Mouse (Mus musculus) C2C12 (cell line): Measurements from ENCODE around the gene Ckap2.

Experiments used
- CEBPB ChIP-seq: IDR thresholded peaks from one replicate; pipeline ENCODE4 v1.6.1; 2011; ENCODE audit warnings: low read depth, mild to moderate bottlenecking, control low read depth, moderate library complexity
- CTCF ChIP-seq: IDR thresholded peaks from one replicate; pipeline ENCODE4 v1.5.1; 2011; ENCODE audit not compliant: control insufficient read depth, insufficient read depth, insufficient read length
- FOSL1 ChIP-seq: IDR thresholded peaks from one replicate; pipeline ENCODE4 v1.8.0; 2011; ENCODE audit warnings: mild to moderate bottlenecking, low read length; ENCODE audit not compliant: poor library complexity, insufficient read depth, severe bottlenecking
- MAX ChIP-seq: IDR thresholded peaks from one replicate; pipeline ENCODE4 v1.6.1; 2011; ENCODE audit warnings: mild to moderate bottlenecking, control low read depth
- MYOD1 ChIP-seq: IDR thresholded peaks from one replicate; pipeline ENCODE4 v1.6.1; 2011; ENCODE audit warnings: low read depth; ENCODE audit not compliant: control insufficient read depth, insufficient read length
- MYOG ChIP-seq: IDR thresholded peaks from one replicate; pipeline ENCODE4 v1.6.1; 2011; ENCODE audit not compliant: control insufficient read depth, insufficient read length; ENCODE audit errors: extremely low read depth
- USF1 ChIP-seq: IDR thresholded peaks from one replicate; pipeline ENCODE4 v1.6.1; 2011; ENCODE audit warnings: low read depth, mild to moderate bottlenecking, control low read depth, moderate library complexity

DNA sequence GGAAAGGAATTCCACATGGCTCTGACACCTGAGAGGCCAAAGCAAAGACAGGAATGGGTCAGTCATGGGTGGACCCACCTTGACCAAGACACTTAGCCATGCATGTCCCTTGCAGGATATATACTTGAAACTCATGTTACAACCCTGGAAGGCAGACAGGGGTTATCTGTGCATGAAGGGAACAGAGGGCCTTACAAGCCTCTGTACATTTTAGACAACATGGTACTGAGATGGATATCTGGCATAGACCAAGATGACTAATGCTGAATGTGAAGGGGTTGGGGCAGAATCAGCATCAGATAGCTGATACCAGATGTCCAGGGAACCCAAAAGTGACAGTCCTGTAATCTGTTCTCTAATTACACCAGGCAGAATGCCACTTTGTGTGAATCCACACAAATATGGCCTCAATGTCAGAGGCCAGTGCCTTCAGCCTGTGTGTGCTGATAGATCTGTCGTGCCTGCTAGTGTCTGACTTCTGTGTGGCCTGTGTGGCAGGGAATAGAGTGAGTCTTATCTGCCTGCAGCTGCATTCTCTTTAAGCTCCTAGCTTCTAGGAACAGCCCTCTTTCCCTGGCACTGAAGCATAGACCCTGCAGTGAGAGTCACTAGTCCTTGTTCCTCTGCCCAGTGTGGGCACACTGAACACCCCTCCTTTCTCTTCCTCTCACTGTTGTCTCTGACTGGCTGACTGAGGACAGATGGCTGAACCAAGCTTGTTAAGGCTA, 41.7 kb downstream of the Ckap2 start:
- no peak for TF ChIP-seq MAX
- TF ChIP-seq CTCF = no peak
- no peak for TF ChIP-seq MYOD1
- TF ChIP-seq CEBPB = no peak
- no peak for TF ChIP-seq USF1
- TF ChIP-seq FOSL1 = no peak
- TF ChIP-seq MYOG = no peak
